Mouse (Mus musculus) kidney, postnatal 36 days (tissue): ENCODE measurements at regions not wholly inside any gene's neighbourhood (a gene's known extent, or its start where the extent isn't known, plus 50 kb on each side); places are given as distances from the start of the nearest gene placed in this dataset.
"Not testable (repeated sequence)": the region's sequence is repeated elsewhere in the genome, so short reads cannot be mapped to it uniquely, and the experiment has no call there.

ENCODE experiments used
- DNase-seq, 2 experiments: peaks; one replicate each; pipeline ENCODE4 v3.0.0; 2021 to 2022; ENCODE audit warnings: mixed read lengths in 2 of 2

GRCm38 (mm10) chr14:86171118-86171517 is 969.9 kb downstream of the Diaph3 start:
- no peak for DNase-seq

DNA sequence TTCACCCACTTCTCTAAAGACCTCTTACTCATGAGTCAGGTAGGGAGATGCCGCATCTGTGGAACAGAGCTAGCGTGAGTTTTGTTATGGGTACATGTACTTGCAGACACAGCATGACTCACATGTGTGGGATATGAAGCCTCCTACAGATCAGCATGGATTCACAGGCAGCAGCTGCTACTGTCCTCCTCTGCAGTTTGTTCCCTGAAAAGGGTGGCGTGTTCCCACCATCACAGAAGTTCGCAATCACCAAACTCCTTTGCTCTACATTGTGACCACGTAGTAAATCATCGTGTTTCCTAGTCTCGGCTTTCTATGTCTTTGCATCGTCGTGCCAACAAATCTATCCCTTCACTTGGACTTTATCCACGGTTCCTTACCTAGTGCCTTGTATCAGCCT is 981.9 kb downstream of the Diaph3 start:
- no peak for DNase-seq

GRCm38 (mm10) chr14:86154688-86155087 is 986.3 kb downstream of the Diaph3 start:
- no peak for DNase-seq

DNA sequence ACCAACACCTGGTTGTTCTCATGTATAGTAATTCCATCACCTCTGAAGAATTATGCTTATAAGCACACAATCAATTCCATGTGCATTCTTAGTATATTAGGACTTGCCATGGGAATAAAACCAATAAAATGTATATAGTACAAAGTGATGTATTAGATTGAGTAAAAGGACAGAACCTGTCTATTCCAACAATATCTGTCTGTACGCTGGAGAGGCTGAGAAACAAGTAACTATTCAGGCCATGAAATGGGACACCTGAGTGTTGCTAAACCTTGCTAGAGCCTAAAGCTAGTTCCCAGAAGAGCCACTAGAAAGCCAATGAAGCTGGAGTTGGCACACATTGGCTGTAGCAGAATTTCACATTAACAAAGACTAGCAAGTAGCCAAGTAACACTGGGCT is 989.8 kb downstream of the Diaph3 start:
- DNase-seq = no peak

GRCm38 (mm10) chr14:86150329-86150866 is 990.6 kb downstream of the Diaph3 start:
- no peak for DNase-seq

DNA sequence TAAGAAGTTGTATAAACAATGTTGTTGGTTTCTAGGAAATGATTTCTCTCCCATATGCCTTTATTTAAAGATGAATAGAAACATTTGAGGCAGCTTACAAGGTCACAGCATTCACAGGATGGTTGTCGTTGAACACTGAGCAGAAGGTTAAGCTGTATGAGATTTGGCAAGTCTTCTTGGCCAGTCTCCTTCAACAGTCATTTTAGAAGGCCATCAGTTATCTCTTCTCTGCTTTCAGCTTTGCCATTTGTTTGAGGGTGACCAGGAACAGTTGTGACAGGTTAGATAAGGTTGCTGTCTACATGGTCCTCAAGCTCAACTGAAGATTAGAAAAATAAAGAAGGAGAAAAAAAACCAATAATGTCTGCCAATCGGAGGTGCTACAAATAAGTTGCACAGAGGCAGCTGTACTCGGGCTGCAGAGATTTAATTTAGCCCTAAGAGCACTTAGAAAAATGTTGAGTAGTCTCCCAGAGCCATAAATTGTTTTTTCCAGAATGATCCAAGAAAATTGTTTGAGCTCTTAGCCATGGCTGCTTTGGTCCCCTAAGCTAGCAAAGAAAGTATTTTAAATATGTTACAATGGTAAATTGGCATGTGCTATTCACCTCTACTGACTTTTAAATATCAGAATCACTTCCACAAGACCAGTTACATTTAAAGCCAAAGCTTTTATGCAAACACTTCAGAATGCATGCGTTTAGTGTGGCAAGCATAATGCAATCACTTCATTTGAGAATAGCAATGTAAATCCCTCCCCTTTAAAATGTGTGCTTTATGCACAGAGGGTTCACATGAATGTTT is 1025.6 kb downstream of the Diaph3 start:
- no peak for DNase-seq

DNA sequence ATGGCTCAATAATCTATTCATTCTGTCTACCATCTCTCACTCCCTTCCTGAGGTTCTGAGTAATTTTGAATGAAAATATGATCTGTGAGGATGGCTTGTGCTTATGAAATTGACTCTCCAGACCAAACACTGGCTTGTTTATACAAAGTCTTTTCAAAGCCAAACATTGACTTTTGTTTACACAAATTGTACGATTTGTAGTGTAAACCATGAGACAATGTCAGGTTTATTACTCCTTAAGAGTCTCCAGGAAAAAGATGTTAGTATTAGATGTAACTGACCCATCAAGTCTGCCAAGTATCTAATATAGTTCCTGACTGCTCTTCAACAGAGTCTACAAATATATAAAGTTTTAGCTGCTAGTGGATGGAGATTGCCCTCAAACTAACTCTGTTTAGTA is 1039.5 kb downstream of the Diaph3 start:
- no peak for DNase-seq

GRCm38 (mm10) chr14:86070313-86071100 is 1070.5 kb downstream of the Diaph3 start:
- no peak for DNase-seq

- DNase-seq = no peak
Measured at GRCm38 (mm10) chr14:86069329-86069728, 1071.7 kb downstream of the Diaph3 start.

GRCm38 (mm10) chr14:86067743-86068142 is 1073.3 kb downstream of the Diaph3 start:
- no peak for DNase-seq

GRCm38 (mm10) chr14:86063620-86063943 is 1077.5 kb downstream of the Diaph3 start:
- no peak for DNase-seq

DNA sequence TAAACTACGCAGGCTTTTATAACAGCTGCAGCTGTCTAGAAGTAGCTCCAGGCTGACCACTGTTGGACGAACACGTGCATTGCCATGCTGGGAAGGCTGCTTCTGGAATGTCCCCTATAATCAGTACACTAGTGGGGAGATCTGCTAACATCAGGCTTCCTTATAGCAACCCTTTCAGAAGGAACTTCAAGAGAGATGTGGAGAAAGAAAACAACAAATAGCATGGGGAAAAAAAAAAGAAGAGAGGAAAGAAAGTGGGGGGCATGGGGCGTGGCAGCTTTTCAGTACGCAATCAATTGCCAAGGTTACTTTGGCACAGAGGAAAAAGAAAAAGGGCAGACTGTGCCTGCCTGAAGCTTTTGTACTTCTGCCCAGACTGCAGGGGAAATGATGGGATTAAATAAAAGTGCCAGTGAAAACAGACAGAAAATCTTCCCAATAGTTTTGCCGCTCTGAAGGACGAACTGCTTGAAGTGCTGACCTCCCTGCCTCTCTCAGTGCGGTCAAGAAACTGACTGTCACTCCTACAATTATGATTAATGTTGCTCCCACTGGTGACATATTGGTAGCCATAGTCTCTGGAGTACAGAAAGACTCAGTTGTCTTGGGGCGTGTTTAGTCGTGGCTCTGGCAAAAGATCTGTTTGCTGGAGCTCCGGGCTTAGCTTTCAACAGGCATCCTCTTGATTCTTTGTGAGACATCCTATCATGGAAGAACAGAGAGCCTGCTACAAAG is 1078.0 kb downstream of the Diaph3 start:
- DNase-seq = no peak

DNA sequence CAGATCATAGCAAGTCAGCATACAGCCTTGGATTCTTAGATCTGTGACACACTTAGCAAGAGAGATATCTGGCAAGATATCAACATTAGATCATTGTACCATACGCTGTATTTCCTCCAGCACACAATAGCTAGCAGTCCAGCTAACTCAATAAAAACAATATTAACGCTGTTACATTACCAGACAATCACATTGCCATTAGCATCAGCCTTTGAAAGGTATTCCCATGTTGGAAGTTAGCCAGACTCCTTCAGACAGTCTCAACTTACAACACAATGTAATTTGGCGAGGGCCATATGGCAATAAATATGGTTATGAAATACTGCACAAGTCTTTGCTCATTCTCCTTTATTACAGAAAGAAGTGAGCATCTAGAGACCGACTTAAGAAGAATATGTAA is 1084.0 kb downstream of the Diaph3 start:
- DNase-seq = no peak

GRCm38 (mm10) chr14:86054668-86055067 is 1086.4 kb downstream of the Diaph3 start:
- no peak for DNase-seq

- DNase-seq = no peak
Measured at GRCm38 (mm10) chr14:86029401-86029800, 1111.6 kb downstream of the Diaph3 start.

DNA sequence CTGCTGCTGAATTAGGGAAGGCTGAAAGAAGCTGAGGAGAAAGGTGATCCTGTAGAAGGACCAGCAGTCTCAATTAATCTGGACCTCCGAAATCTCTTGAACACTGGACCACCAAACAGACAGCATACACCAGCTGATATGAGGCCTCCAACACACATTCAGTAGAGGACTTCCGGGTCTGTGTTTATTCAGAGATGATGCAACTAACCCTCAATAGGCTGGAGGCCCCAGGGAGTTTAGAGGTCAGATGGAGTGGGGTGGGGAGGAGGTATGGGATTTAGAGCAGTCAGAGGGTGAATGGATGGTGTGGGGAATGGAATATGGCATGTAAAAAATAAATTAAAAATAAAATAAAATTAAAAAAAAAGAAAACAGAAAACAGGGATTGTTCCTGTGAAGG is 1123.4 kb downstream of the Diaph3 start:
- DNase-seq = not testable (repeated sequence)
